Mouse (Mus musculus) cerebral cortex, adult 2 months (tissue): ENCODE measurements around the gene Kat6b.

Experiments used
- WGBS: fragments of 180-500 bp; shearing (Covaris S2); methylation state at CpG from one replicate; pipeline ENCODE4 v1.1.7; 2018; 5-methylcytosine and 5-hydroxymethylcytosine counted together

The Kat6b gene

DNA sequence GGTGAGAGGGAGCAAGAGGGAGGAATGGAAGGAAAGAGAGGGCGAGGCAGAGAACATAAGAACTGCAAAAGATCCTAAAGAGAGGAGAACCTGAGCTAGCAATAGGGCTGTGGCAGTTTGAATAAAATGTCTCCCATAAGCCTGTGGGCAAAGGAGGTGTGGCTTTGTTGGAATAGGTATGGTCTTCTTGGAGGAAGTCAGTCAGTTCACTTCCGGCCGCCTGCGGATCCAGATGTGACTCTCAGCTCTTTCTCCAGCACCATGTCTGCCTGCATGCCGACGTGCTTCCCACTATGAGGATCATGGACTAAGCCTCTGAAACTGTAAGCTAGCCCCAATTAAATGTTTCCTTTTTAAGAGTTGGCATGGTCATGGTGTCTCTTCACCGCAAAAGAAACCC, at the start of gene Kat6b:
Kat6b (plus strand) TSS at position 204 of the 400 bp plus-strand sequence.
- 90% methylated on average over 7 of the region's 7 CpGs for WGBS

DNA sequence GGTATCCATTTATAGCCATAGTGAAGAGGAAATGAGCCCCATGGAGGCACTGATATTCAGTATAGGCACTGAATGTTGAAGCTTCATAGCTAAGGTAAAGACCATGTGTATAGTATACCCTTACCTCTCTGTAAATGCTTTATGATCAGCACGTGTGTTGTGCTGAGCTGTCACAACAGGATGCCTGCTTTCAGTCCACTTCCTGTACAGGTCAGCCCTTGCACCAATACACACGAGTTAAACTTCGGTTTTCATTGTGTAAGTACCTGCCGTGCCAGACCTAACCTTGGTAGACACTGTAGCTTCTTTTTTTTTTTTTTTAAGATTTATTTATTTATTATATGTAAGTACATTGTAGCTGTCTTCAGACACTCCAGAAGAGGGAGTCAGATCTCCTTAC, 47.8 kb upstream of the Kat6b start:
- WGBS, result 84% methylated on average over 4 of the region's 4 CpGs

DNA sequence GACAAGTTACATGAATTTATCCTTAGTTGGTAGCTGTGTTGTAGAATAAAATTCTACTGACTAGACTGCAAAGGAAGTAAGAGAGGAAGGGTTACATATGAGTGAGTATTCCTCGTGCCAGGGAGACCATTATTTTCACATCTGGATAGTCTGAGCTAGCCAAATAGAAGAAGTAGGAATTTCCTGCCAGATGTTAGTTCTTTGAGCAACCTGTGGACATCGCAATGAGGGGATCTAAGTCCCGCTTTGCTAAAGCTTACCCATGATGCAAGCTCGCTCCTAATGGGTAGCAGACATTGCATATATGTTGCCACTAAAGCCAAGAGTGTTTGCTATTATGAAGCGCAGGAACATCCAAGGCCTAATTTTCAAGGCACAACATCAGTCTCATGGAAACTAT, 47.2 kb upstream of the Kat6b start:
- WGBS, result 92% methylated on average over 5 of the region's 5 CpGs

DNA sequence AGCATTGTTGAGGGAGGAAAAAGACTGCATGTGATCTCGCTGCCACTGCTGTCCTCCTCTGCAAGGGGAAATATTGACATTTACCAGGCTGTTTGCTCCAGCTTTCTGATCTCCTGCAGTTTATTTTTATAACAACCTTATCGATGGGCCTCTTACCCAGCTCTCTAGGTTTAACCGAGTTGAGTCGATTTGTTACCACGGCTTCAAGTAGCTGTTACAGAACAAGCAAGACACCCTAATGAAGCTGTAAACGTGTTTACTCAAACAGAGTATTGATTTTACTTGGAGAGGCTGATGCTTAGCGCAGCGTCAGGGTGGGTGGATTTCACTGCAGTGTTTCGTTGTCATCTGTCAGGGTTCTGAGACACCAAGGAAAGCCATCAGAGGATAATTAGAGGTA, 46.5 kb upstream of the Kat6b start:
- 55% methylated on average over 9 of the region's 9 CpGs for WGBS

DNA sequence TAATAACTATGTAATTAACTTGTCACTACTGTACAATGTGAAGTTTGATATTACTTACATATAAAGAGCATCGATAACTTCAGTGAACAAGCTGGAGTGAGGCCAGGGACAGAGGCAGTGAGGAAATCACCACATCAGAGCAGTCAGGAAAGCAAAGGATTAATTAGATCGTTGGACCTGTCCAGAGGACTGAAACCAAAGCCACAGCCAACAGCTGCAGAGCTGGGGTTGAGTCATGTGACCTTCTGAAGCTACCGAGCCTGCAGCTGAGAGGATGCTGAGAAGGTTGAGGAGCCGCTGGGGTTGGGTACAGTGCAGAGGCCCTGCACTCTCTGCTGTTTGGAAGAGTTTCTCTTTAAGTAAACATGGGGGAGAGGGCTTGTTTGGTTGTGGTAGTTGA, 41.4 kb upstream of the Kat6b start:
- WGBS, result 49% methylated on average over 4 of the region's 4 CpGs

DNA sequence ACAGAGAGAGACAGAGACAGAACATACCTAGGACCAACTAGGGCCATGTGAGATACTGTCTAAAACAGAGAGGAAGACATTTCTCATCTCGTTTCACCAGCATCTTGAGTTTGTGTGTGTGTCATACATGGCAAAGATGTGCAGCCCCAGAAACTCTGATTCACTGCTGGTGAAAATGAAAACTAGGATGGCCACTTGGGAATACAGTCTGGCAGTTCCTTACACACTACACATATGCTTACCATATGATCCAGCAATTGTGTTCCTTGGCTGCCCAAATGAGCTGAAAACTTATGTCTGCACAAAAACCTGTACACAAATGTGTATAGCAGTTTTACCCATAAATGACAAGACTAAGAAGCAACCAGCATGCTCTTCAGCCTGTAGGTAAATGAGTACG, 40.7 kb upstream of the Kat6b start:
- 82% methylated on average over 2 of the region's 2 CpGs for WGBS

DNA sequence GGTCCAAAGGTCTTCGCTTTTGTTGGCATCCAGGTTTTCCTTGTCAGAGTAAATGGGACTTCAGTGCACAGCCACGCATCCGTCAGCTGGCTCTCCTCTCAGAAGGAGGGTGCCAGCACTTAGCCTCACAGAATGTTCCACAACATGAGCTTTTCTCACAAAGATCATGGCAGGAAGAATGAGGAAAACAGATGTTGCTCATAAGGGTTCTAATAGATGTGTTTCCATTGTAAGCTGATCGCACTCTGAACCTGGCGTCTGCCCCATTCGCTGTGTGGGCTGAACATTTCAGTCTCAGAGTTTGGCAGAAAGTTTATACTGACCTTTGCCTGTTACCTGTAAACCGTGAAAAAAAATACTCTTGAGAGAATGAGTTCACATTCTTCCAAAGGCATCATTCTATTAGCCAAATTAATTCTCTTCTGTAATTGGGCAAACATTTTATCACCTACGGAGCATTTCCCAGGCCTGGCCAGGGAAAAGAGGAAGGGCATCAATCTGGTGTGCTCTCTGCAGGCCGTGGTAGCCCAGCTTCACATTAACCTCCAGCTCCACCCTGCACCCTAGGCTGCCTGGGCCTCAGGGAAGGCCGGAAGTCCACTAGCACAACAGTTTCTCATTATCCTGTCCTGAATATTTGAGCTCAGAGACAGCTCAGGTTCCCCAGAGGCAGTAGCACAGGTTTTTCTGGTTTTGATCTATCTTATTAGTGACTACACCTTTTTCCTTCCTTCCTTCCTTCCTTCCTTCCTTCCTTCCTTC, 39.3 kb upstream of the Kat6b start:
- 86% methylated on average over 10 of the region's 10 CpGs for WGBS

DNA sequence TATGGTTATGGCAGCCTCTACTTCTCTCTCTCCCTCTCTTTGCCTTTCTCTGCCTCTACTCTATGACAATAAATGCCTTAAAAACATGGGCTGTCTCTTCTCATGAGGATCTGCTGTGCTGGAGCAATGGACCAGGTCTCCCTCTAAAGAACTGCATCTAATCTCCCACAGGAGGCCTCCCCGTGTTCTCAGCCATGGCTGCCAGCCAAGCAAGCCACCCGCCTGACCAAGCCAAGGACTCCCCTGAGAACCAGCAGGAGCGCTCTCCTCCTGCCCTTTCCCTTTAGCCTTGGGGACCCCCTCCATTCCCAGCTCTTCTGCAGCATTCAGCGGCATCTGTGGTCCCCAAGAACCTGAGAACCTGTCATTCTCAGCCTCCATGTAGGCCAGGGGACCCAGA, 28.7 kb upstream of the Kat6b start:
- WGBS, result 77% methylated on average over 4 of the region's 4 CpGs

DNA sequence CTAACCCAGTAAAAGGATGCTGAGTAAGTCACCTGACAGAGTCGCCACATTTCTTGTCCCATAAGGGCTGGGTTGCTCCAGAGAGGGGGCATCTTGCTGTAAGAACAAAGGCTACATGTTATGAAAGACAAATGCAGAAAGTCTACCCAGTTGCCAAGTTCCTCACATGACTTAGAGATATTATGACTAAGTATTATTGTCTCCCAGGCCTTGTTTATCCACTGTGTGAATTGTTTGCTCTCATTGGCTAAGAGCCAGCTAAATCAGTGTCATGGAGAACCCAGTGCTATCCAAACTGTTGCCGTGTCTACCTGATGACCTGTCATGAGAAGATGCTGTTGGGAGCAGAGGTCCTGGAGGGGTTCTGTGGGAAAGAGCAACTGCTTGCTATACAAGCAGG, 27.3 kb upstream of the Kat6b start:
- 70% methylated on average over 2 of the region's 2 CpGs for WGBS

DNA sequence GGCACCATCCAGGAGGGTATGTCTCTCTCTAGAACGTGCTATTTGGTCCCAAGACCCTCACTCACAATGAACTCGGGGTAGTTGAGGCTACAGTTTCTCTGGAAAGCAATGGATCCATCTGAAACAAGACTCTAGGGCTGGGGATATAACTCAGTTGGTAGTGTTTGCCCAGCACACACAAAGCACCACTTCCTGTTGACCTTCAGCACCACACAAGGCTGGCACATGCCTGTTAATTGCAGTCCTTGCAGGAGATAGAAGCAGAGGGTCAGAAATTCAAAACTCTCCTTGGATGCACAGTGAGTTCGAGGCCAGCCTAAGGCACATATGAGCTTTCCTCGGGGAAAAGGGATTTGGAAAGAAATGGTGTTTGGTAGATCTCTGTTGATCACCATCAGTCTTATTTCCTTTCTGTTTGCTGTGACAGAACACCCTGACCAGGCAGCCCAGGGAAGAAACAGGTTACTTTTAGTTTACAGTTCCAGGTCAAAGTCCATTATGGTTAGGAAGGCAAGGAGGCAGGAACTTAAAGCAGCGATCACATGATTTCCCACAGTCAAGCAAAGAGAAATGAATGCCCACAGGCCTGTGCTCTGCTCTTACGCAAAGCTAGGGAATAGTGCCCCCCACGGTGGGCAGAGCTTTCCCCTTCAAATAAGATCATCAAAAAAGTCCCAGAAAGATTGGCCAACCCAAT, 25.4 kb upstream of the Kat6b start:
- 94% methylated on average over 7 of the region's 7 CpGs for WGBS

DNA sequence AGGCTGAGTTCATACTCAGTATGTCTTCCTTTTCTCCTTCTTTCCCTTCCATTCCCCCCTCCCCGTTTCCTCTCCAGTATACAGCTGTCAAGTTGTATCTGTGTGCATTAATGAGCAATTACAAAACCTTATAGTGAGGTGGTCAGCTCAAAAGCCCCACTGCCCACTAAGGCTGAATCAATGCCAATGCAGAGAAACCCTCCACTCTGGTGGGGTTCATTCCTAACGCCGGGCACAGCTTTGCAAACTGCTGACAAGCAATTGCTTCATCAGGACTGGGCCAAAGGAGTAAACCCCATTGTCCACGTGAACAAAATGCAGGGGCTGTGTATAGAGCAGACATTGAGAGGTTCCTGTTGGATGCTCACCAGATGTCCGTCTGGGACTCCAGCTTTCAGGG, 23.4 kb upstream of the Kat6b start:
- WGBS, result 79% methylated on average over 5 of the region's 5 CpGs

DNA sequence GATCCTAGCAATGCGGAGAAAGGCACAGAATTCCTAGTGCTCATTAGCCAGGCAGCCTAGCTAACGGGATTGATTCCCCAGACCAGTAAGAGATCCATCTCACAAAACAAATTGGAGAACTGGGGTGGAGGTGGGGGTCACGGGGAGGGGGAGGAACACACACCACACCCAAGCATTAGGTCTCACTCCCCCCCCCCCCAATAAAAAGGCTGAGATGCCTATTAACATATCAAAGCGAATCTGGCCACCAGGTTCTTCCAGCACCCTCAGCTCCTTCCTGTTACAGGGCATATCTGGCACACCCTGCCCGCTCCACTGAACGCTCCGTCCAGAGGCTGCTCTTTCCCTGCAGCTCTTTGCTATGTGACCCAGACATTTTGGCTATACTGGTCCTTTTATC, 22.5 kb upstream of the Kat6b start:
- 81% methylated on average over 7 of the region's 7 CpGs for WGBS

DNA sequence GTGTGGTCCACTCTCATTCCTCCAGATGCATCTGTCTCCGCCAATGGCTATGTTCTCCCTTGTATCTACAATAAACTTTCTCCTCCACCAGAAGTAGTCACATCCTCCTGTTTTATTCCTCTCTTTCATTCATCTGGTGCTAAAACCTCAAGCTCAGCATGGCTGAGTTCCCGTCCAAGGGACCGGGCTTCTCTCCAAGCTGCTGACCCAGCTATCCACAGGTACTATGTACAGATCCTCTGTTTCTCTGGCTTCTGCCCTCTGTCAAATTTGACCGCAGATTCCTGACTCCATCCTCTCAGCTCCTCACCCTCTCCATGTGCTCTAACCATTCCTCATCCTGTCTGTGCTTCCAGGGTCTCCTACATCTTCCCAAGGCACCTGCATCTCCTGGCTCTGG, 22.1 kb upstream of the Kat6b start:
- 86% methylated on average over 4 of the region's 4 CpGs for WGBS

DNA sequence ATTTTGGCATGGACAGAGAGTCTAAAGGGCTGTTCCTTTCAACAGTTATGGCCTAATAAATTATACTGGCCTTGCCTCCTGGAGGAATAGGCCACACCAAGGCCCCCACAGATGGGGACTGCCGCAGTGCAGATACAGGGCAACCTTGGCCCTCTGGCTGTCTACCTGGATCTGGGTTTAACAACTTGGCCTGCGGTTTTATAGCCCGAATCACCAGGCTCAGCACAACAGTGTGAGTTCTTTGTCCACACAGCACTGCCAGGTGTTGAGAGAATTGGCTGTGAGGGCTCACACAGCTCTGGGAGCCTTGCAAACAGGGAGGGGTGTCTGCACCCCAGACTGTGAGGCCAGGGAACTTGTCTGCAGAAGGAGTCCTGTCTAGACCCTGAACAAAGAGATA, 18.8 kb upstream of the Kat6b start:
- WGBS, result 98% methylated on average over 3 of the region's 3 CpGs

DNA sequence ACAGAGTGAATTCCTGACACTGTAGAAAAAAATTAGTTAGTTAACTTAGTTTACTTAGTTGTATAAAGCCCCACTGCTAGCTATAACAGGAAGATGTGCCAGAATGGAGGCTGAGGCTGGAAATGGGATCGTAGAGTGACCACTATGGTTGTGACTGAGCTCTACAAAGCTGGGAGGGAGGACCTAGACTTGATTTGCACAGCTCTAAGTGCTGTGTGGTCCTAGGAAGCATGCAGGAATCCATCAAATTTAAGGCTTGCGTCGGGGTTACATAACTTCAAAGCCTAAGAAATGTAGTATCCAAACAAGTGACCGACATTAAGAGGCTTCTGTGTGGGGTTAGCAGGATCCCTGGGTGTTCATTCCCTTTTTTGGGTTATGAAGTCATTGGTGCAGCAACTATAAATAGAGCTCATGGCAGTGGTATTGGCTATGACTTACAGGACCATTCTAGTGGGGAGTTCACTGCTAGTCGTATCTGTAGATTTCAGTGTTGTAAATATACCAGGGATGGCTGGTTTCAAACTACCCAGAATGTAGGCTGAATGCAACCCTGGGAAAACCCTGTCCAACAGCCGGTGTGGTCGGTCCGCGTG, 18.0 kb upstream of the Kat6b start:
- WGBS, result 93% methylated on average over 9 of the region's 9 CpGs

DNA sequence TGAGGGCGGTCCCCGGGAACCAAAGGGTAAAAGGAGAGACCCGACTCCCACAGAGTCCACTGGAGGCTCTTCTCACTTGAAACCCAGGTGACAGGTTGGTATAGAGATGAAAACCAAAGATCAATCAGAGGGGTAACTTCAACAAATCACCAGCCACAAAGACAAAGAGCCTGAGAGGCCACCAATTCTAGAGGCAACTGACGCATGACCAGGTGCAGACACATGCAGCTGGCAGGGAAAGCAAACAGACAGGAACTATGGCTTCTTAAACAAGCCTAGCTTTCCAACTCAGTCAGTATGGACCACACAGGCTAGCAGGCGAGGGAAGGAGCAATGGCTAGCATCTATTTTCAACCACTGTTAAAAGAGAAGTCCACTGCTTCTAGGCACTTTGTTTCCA, 10.8 kb upstream of the Kat6b start:
- 92% methylated on average over 5 of the region's 5 CpGs for WGBS

DNA sequence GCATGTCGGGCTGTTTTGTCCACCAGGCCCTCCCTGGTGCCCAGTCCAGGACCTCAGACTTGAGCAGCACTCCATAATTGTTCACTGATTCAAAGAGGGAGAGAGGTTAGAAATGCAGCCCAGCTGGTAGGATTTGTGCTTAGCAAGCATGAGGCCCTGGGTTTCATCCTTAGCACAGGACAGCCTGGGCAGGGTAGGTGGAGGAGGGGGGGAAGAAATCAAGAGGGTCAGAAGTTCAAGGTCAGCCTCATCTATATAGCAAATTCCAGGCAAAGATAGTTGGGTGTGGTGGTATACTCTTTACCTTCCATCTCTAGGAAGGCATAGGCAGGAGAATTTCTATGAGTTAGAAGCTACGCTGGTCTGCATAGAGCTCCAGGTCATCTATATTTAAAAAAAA, 9.3 kb upstream of the Kat6b start:
- WGBS, result 78% methylated on average over 2 of the region's 2 CpGs

DNA sequence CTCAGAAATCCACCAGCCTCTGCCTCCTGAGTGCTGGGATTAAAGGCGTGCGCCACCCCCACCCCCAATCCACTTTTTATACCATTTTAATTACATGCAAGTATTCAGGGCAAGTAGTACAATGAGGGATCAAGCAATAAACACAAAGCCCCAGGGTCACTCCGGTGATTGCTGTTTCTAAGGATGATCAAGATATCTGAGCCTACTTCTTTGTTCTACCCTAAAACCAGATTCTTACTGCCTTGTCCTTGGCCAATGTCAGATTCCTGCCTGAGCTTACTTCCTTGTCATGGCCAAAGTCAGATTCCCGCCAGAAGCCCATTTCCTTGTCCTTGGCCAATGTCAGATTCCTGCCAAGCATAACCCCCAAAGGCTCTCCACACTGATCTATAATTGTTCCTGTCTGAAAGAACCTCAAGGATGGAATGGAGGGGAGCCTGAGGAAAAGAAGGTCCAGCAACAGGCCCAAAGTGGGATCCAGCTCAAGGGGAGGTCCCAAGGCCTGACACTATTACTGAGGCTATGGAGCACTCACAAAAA, 6.6 kb upstream of the Kat6b start:
- 97% methylated on average over 4 of the region's 4 CpGs for WGBS

DNA sequence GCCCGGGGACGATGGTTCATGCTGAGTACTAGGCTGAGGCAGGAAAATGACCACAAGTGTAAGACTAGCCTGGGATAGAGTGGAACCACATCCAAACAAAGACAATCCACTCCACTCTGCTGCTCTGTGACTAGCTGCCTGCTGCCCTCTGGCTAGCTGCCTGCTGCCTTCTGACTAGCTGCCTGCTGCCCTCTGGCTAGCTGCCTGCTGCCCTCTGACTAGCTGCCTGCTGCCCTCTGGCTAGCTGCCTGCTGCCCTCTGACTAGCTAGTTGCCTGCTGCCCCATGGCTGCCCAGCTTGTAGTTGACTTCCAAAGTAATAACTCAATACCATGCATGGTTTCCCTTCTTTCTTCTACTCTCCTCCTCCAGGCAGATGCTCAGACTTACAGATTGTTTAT, 4.1 kb upstream of the Kat6b start:
- WGBS, result 94% methylated on average over 2 of the region's 2 CpGs

DNA sequence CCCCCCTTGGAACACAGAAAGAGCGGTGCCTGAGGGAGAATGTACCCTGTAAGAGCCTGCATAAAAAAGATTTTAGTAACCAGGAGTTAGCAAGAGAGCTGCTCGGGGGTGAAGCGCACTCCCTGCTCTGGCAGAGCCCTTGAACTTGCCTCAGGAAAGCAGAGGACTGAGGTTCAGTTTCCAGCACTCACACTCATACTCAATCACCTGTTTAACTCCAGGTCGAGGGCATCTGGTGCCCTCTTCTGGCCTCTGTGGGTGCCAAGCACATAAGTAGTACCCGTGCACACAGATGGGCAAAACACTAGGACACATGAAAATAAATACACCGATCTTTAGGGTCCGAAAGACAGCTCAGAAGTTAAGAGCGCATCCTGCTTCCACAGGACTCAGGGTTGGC, 1.7 kb upstream of the Kat6b start:
- 98% methylated on average over 8 of the region's 8 CpGs for WGBS

DNA sequence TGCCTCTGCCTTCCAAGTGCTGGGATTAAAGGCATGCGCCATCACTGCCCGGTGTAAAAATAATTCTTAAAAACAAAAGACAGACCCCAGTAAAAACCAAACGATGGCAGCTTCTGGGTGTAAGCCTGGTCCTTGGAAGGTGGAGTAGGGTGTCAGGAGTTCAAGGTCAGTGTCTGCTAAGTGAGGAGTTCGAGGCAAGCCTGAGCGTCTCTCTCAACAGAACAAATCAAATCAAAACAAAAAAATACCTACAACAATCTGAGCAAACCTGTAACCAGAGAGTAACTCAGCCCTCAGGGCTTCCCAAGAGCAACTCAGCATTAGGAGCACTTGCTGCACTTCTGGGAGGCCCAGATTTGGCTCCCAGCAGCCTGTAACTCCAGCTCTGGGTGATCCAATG, 1.0 kb upstream of the Kat6b start:
- 96% methylated on average over 5 of the region's 5 CpGs for WGBS

DNA sequence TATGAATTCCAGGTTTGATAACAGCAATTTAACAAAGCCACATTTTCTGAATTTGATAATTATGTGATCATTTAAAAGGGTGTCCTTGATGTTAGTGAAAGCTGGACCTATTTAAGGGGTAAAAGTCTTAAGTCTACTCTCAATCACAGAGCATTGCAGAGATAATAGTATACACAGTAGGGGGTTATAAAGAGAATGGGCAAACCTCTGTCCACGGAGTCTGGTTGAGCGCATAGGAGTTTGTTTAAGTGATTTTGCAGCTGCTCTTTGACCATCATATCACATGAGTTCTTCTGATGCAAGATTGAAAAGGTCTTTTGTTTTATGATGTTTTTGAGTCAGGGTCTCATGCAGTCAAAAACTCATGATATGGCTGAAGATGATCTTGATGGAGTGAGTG, 3.0 kb downstream of the Kat6b start:
- WGBS, result 83% methylated on average over 2 of the region's 2 CpGs

DNA sequence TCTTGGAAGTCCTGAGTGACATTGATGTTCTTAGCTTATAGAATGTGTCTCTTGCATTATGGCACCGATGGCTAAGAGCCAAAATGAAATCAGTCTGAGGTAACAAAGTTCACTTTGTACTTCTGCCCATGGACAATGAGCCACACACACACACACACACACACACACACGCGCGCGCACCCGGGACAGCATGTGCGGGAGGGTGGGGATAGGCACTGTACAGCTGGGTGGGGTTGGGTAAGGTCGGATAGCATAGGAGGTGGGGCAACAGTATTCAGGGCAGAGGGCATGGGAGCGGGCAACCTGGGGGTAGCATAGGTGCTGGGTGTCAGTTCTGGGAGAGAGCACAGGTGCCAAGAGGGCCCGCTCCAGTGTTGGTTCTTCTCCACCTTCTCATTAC, 3.5 kb downstream of the Kat6b start:
- WGBS, result 88% methylated on average over 10 of the region's 10 CpGs
